Mouse (Mus musculus): ENCODE data around the gene Zfp786. TPM values are rescaled to one million over a fixed set of nuclear protein-coding genes. Genes with fewer than 3 reads are reported as not detected.
A peak's percentile ranks its signal among the peaks of the same experiment; 100 is the strongest.

Zfp786 gene
- polyA plus RNA-seq, 1 experiment from 2014 or later, result 5.6 TPM

GRCm38 (mm10) chr6:47842337-47842736 is 11.7 kb upstream of the Zfp786 start:
- Histone ChIP-seq H3K9ac (no peak overlapping the region), H3K36me3 (peaks cover 29% of the 10 kb centered on the region), H3K27ac (no peak overlapping the region), H3K9me3 (no peaks in the 10 kb centered on the region), H3K4me1 (0 out of 2 replicates have a peak, but pooled peaks cover 6% of the 10 kb centered on the region), H3K4me2 (replicated peaks) (no peak overlapping the region), H3K4me3 (no peak overlapping the region), H3K27me3 (no peaks in the 10 kb centered on the region)
- no peak for ATAC-seq (ENCODE audit: low FRiP score, low read depth)
- WGBS, result 94% methylated on average over 1 of the region's 1 CpGs

- no peaks in the 10 kb centered on the region for H3K27me3 ChIP-seq
- no peak for ATAC-seq (ENCODE audit: low FRiP score, low read depth)
- 91% methylated on average over 2 of the region's 2 CpGs for WGBS
These were observed 11.2 kb upstream of the Zfp786 start for GRCm38 (mm10) chr6:47841831-47842230.

GRCm38 (mm10) chr6:47841077-47841476 is 10.4 kb upstream of the Zfp786 start:
- Histone ChIP-seq H3K4me3 (no peak overlapping the region), H3K9me3 (no peaks in the 10 kb centered on the region), H3K4me1 (0 out of 2 replicates have a peak, but pooled peaks cover 11% of the 10 kb centered on the region), H3K9ac (no peak overlapping the region), H3K27me3 (no peaks in the 10 kb centered on the region), H3K4me2 (replicated peaks) (no peak overlapping the region), H3K36me3 (peaks cover 29% of the 10 kb centered on the region), H3K27ac (no peak overlapping the region)
- ATAC-seq (ENCODE audit: low FRiP score, low read depth), result no peak
- 96% methylated on average over 1 of the region's 1 CpGs for WGBS

More at GRCm38 (mm10) chr6:47841831-47842230, 11.2 kb upstream of the Zfp786 start:
- H3K27ac ChIP-seq, result no peak overlapping the region
- H3K4me3 ChIP-seq, result no peak overlapping the region
- H3K9ac ChIP-seq, result no peak overlapping the region
- no peaks in the 10 kb centered on the region for H3K9me3 ChIP-seq
- 0 out of 2 replicates have a peak, but pooled peaks cover 9% of the 10 kb centered on the region for H3K4me1 ChIP-seq
- H3K4me2 ChIP-seq (replicated peaks), result no peak overlapping the region
- H3K36me3 ChIP-seq, result peaks cover 29% of the 10 kb centered on the region

GRCm38 (mm10) chr6:47837630-47838029 is 7.0 kb upstream of the Zfp786 start:
- no peak for ATAC-seq (ENCODE audit: low FRiP score, low read depth)
- Histone ChIP-seq H3K4me3 (no peak overlapping the region), H3K27me3 (no peaks in the 10 kb centered on the region), H3K9me3 (no peaks in the 10 kb centered on the region), H3K9ac (no peak overlapping the region), H3K27ac (no peak overlapping the region), H3K4me2 (replicated peaks) (no peak overlapping the region), H3K36me3 (peaks cover 15% of the 10 kb centered on the region), H3K4me1 (0 out of 2 replicates have a peak, but pooled peaks cover 11% of the 10 kb centered on the region)
- WGBS, result 84% methylated on average over 2 of the region's 2 CpGs

- no peaks in the 10 kb centered on the region for H3K27me3 ChIP-seq
- H3K27ac ChIP-seq, result peak overlapping the region; percentile 92
- peak; percentile 60 for ATAC-seq (ENCODE audit: low FRiP score, low read depth)
- peaks cover 12% of the 10 kb centered on the region for H3K36me3 ChIP-seq
- H3K9ac ChIP-seq, result peak overlapping the region; percentile 96
- under 1% methylated on average over 49 of the region's 49 CpGs for WGBS
- H3K4me3 ChIP-seq, result peak overlapping the region; percentile 97
- H3K9me3 ChIP-seq, result no peaks in the 10 kb centered on the region
- peak overlapping the region; percentile 78 for H3K4me2 ChIP-seq (replicated peaks)
- H3K4me1 ChIP-seq, result 0 out of 2 replicates have a peak, but pooled peaks cover 11% of the 10 kb centered on the region
These were observed 5.4 kb upstream of the Zfp786 start for GRCm38 (mm10) chr6:47835984-47836521.

- no peaks in the 10 kb centered on the region for H3K27me3 ChIP-seq
- peaks cover 7% of the 10 kb centered on the region for H3K36me3 ChIP-seq
- peak within 1 kb of the TSS; percentile 96 for H3K9ac ChIP-seq
- peak; percentile 96 for ATAC-seq (ENCODE audit: low FRiP score, low read depth)
- peak within 1 kb of the TSS; percentile 97 for H3K4me3 ChIP-seq
- under 1% methylated on average over 52 of the region's 52 CpGs for WGBS
- no peaks in the 10 kb centered on the region for H3K9me3 ChIP-seq
- peak within 1 kb of the TSS; percentile 92 for H3K27ac ChIP-seq
- peak within 1 kb of the TSS; percentile 78 for H3K4me2 ChIP-seq (replicated peaks)
- peaks cover 15% of the 10 kb centered on the region; the same call in 1 of the 2 replicates for H3K4me1 ChIP-seq
These were observed 4.9 kb upstream of the Zfp786 start, which contains the start of gene Zfp398 for GRCm38 (mm10) chr6:47835482-47835983. TSS of gene Zfp398 (plus strand) at chr6:47835661.

- Histone ChIP-seq H3K36me3 (no peaks in the 10 kb centered on the region), H3K27ac (no peak overlapping the region), H3K4me1 (peaks cover 20% of the 10 kb centered on the region), H3K9me3 (no peaks in the 10 kb centered on the region), H3K4me3 (no peak overlapping the region), H3K27me3 (no peaks in the 10 kb centered on the region), H3K9ac (no peak overlapping the region), H3K4me2 (replicated peaks) (no peak overlapping the region)
- ATAC-seq (ENCODE audit: low FRiP score, low read depth), result no peak
- 66% methylated on average over 1 of the region's 1 CpGs for WGBS
These were observed 1.6 kb upstream of the Zfp786 start for GRCm38 (mm10) chr6:47832220-47832619.

GRCm38 (mm10) chr6:47828950-47829349 is 1.7 kb downstream of the Zfp786 start:
- H3K27ac ChIP-seq, result no peak overlapping the region
- H3K4me1 ChIP-seq, result peaks cover 14% of the 10 kb centered on the region
- H3K4me2 ChIP-seq (replicated peaks), result peak overlapping the region; percentile 59
- H3K27me3 ChIP-seq, result no peaks in the 10 kb centered on the region
- WGBS, result 24% methylated on average over 1 of the region's 1 CpGs
- no peaks in the 10 kb centered on the region for H3K9me3 ChIP-seq
- H3K9ac ChIP-seq, result no peak overlapping the region
- ATAC-seq (ENCODE audit: low FRiP score, low read depth), result no peak
- H3K36me3 ChIP-seq, result peaks cover 20% of the 10 kb centered on the region
- H3K4me3 ChIP-seq, result peak overlapping the region; percentile 84; the same call in 1 of the 2 replicates

- peaks cover 31% of the 10 kb centered on the region for H3K36me3 ChIP-seq
- H3K4me1 ChIP-seq, result peaks cover 14% of the 10 kb centered on the region
- H3K9me3 ChIP-seq, result no peaks in the 10 kb centered on the region
- H3K9ac ChIP-seq, result no peak overlapping the region
- H3K4me3 ChIP-seq, result no peak overlapping the region
- H3K27ac ChIP-seq, result no peak overlapping the region
- ATAC-seq (ENCODE audit: low FRiP score, low read depth), result no peak
- WGBS, result 97% methylated on average over 4 of the region's 4 CpGs
- H3K27me3 ChIP-seq, result no peaks in the 10 kb centered on the region
- H3K4me2 ChIP-seq (replicated peaks), result no peak overlapping the region
These were observed 3.2 kb downstream of the Zfp786 start for GRCm38 (mm10) chr6:47827462-47827861.

GRCm38 (mm10) chr6:47824241-47824640 is 6.4 kb downstream of the Zfp786 start:
- H3K27me3 ChIP-seq, result no peaks in the 10 kb centered on the region
- no peaks in the 10 kb centered on the region for H3K9me3 ChIP-seq
- H3K4me2 ChIP-seq (replicated peaks), result no peak overlapping the region
- H3K4me3 ChIP-seq, result no peak overlapping the region
- H3K27ac ChIP-seq, result no peak overlapping the region
- WGBS, result 52% methylated on average over 2 of the region's 2 CpGs
- ATAC-seq (ENCODE audit: low FRiP score, low read depth), result no peak
- no peak overlapping the region for H3K9ac ChIP-seq
- H3K4me1 ChIP-seq, result peaks cover 6% of the 10 kb centered on the region
- H3K36me3 ChIP-seq, result peaks cover 58% of the 10 kb centered on the region

GRCm38 (mm10) chr6:47821776-47822175 is 8.9 kb downstream of the Zfp786 start:
- Histone ChIP-seq H3K4me3 (no peak overlapping the region), H3K9me3 (no peaks in the 10 kb centered on the region), H3K27me3 (no peaks in the 10 kb centered on the region), H3K4me1 (no peaks in the 10 kb centered on the region), H3K9ac (no peak overlapping the region), H3K36me3 (peaks cover 68% of the 10 kb centered on the region), H3K4me2 (replicated peaks) (no peak overlapping the region), H3K27ac (no peak overlapping the region)
- no peak for ATAC-seq (ENCODE audit: low FRiP score, low read depth)
- WGBS, result 90% methylated on average over 6 of the region's 6 CpGs

- no peak overlapping the region for H3K4me3 ChIP-seq
- no peak overlapping the region for H3K4me2 ChIP-seq (replicated peaks)
- H3K4me1 ChIP-seq, result no peaks in the 10 kb centered on the region
- H3K36me3 ChIP-seq, result peaks cover 68% of the 10 kb centered on the region
- 91% methylated on average over 5 of the region's 5 CpGs for WGBS
- ATAC-seq (ENCODE audit: low FRiP score, low read depth), result no peak
- H3K9me3 ChIP-seq, result no peaks in the 10 kb centered on the region
- no peaks in the 10 kb centered on the region for H3K27me3 ChIP-seq
- no peak overlapping the region for H3K27ac ChIP-seq
- no peak overlapping the region for H3K9ac ChIP-seq
These were observed 9.4 kb downstream of the Zfp786 start for GRCm38 (mm10) chr6:47821236-47821635.

Measured in limb, embryonic 13.5 days (tissue).